Mouse (Mus musculus): ENCODE measurements at regions not wholly inside any gene's neighbourhood (a gene's known extent, or its start where the extent isn't known, plus 50 kb on each side); places are given as distances from the start of the nearest gene placed in this dataset.
A peak's percentile ranks its signal among the peaks of the same experiment; 100 is the strongest.

DNA sequence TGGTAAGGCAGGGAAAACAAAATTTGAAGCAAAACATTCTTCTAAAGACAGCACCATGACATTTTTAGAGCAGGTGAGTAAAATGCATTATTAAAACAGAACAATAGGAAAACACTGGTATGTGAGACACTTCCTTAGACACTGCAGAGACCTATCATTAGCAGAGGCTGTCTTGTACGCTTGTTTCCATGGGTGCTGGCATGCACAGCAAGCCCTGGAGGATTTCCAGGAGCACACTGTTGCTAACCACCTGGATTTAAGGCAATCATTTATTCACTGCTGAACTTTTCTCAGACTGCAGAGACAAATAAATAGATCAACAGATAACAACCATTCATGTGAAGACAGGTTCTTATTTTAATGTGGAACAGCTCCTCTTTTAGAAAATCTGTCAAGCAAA lies 127.7 kb downstream of the Pros1 start:
- WGBS = 38% methylated on average over 1 of the region's 1 CpGs
- Histone ChIP-seq H3K27me3 (replicated peaks; ENCODE audit: control insufficient read depth, insufficient read depth, low read length) (no peaks in the 10 kb centered on the region), H3K9me3 (ENCODE audit: control insufficient read depth, low read length) (no peaks in the 10 kb centered on the region)

DNA sequence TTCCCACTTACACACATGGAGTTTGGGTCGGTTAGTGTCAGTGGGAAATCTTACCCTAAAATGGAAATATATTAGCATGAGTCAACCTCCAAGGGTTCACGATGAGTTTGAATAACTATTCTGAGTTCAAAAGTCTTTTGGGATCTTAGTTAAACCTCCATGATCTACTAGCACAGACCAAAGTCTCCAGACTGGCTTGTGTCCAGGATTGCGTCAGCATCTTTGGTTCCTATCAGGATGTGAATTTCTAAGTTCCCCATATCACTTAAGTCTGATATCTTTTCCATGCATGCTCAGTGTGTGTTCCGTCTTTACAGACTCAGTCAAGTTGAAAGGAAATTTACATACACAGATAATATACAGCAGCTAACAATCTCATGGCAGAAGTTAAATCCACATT lies 128.5 kb downstream of the Pros1 start:
- Histone ChIP-seq H3K27me3 (replicated peaks; ENCODE audit: control insufficient read depth, insufficient read depth, low read length) (no peaks in the 10 kb centered on the region), H3K36me3 (ENCODE audit: control insufficient read depth, insufficient read depth) (no peaks in the 10 kb centered on the region), H3K27ac (ENCODE audit: low read length) (no peak overlapping the region), H3K9me3 (ENCODE audit: control insufficient read depth, low read length) (no peaks in the 10 kb centered on the region), H3K4me2 (ENCODE audit: low read length) (no peak overlapping the region), H3K4me3 (replicated peaks; ENCODE audit: low read length) (no peak overlapping the region), H3K9ac (replicated peaks; ENCODE audit: low read depth, low read length) (no peak overlapping the region), H3K4me1 (replicated peaks; ENCODE audit: control insufficient read depth, insufficient read depth, low read length) (no peaks in the 10 kb centered on the region)
- no peak for ATAC-seq
- 75% methylated on average over 4 of the region's 4 CpGs for WGBS

More for the DNA sequence above, 127.7 kb downstream of the Pros1 start:
- Histone ChIP-seq H3K4me3 (replicated peaks; ENCODE audit: low read length) (no peak overlapping the region), H3K27ac (ENCODE audit: low read length) (no peak overlapping the region), H3K36me3 (ENCODE audit: control insufficient read depth, insufficient read depth) (no peaks in the 10 kb centered on the region), H3K9ac (replicated peaks; ENCODE audit: low read depth, low read length) (no peak overlapping the region), H3K4me1 (replicated peaks; ENCODE audit: control insufficient read depth, insufficient read depth, low read length) (no peaks in the 10 kb centered on the region), H3K4me2 (ENCODE audit: low read length) (no peak overlapping the region)
- ATAC-seq = no peak; the same call in 1 of the 2 replicates

DNA sequence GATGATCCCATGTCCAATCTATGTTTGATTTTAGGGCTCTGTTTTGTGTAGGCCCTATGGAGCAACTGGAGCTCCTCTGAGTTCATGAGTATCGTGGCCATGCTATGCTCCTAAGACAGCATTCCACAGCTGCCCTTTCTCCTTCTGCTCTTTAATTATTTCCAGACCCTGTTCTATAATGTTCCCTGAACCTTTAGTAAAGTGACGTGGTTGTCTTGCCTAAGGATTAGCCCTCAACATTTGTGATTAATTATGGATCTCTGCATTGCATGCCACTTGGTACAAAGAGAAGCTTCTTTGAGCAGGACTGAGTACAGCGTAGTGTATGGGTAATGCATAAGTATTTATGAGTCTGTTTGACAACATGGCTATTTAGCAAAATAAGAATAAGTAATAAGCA lies 141.4 kb downstream of the Pros1 start:
- H3K4me1 ChIP-seq (replicated peaks; ENCODE audit: control insufficient read depth, insufficient read depth, low read length) = no peaks in the 10 kb centered on the region
- 90% methylated on average over 3 of the region's 3 CpGs for WGBS

DNA sequence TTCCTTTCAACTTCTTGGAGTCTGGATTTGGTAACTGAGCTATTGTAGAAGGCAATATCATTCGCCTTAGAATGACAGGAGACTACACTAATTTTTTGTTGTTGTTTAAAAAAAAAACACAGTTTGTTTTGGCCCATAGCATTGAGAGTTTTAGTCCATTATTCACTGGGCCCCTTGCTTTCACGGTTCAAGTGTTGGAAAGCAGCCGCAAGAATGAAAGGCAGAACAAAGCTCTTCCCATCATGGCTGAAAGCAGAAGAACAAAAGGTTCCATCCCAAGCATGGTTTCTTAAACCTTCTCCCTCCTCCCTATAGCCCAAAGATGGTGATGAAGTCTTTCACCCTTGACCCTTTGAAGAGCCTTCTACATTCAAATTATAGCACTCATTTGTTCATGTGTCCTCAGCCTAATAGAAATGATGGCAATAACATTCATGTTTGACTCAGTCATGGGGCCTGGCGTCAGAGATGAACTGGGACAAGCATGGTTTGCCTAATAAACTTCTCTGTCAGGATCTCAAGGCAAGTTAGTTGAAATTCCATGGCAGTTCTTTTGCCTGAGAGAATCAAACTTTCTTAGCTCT lies 157.1 kb downstream of the Pros1 start:
- WGBS = 19% methylated on average over 4 of the region's 4 CpGs

More for the DNA sequence above, 141.4 kb downstream of the Pros1 start:
- Histone ChIP-seq H3K4me2 (ENCODE audit: low read length) (no peak overlapping the region), H3K27ac (ENCODE audit: low read length) (no peak overlapping the region), H3K4me3 (replicated peaks; ENCODE audit: low read length) (no peak overlapping the region), H3K9me3 (ENCODE audit: control insufficient read depth, low read length) (no peaks in the 10 kb centered on the region), H3K27me3 (replicated peaks; ENCODE audit: control insufficient read depth, insufficient read depth, low read length) (no peaks in the 10 kb centered on the region), H3K9ac (replicated peaks; ENCODE audit: low read depth, low read length) (no peak overlapping the region), H3K36me3 (ENCODE audit: control insufficient read depth, insufficient read depth) (no peaks in the 10 kb centered on the region)
- ATAC-seq = no peak

DNA sequence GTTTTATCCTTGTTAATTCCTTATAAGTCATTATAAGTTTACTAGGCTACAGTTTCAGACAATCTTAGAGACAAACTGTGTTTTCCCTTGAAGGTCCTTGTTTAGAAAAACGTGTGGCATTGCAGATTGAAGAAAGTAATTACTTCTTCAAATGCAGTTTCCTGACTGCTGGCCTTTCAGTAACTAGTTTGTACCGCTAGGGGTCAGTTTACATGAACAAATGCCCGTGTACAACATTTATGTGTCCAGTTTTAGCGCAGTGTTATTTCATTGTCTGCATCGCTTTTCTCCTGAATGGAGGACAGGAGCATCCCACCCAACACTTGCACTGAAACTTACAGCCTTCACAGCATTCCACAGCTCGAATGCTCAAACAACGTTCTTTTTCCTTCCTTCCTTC lies 160.3 kb downstream of the Pros1 start:
- Histone ChIP-seq H3K27ac (ENCODE audit: low read length) (no peak overlapping the region), H3K9me3 (ENCODE audit: control insufficient read depth, low read length) (no peaks in the 10 kb centered on the region), H3K4me3 (replicated peaks; ENCODE audit: low read length) (no peak overlapping the region), H3K4me2 (ENCODE audit: low read length) (no peak overlapping the region), H3K36me3 (ENCODE audit: control insufficient read depth, insufficient read depth) (no peaks in the 10 kb centered on the region), H3K27me3 (replicated peaks; ENCODE audit: control insufficient read depth, insufficient read depth, low read length) (no peaks in the 10 kb centered on the region), H3K4me1 (replicated peaks; ENCODE audit: control insufficient read depth, insufficient read depth, low read length) (no peaks in the 10 kb centered on the region), H3K9ac (replicated peaks; ENCODE audit: low read depth, low read length) (no peak overlapping the region)
- 41% methylated on average over 7 of the region's 7 CpGs for WGBS
- ATAC-seq = no peak

More for the DNA sequence above, 157.1 kb downstream of the Pros1 start:
- no peaks in the 10 kb centered on the region for H3K9me3 ChIP-seq (ENCODE audit: control insufficient read depth, low read length)
- no peaks in the 10 kb centered on the region for H3K36me3 ChIP-seq (ENCODE audit: control insufficient read depth, insufficient read depth)
- no peak overlapping the region for H3K4me2 ChIP-seq (ENCODE audit: low read length)
- no peak for ATAC-seq
- H3K4me3 ChIP-seq (replicated peaks; ENCODE audit: low read length) = no peak overlapping the region
- H3K27me3 ChIP-seq (replicated peaks; ENCODE audit: control insufficient read depth, insufficient read depth, low read length) = no peaks in the 10 kb centered on the region
- H3K27ac ChIP-seq (ENCODE audit: low read length) = no peak overlapping the region
- H3K9ac ChIP-seq (replicated peaks; ENCODE audit: low read depth, low read length) = no peak overlapping the region
- H3K4me1 ChIP-seq (replicated peaks; ENCODE audit: control insufficient read depth, insufficient read depth, low read length) = no peaks in the 10 kb centered on the region

DNA sequence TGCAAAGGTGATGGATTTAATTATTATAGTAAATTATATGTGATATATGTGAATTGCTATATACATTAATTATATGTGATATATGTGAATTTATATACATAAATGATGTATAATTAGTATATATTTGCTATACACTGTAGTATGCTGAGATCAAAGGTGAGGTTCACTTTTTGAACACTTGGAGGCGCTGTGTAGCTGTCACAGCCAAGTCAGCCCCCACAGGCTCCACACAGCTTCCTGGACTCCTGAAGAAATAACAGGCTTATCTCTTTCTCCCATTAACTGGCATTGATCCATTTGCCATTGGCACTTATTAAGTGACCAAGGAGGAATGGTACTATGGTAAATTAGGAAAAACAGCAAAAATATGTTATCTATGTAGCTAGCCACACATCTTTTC lies 162.0 kb downstream of the Pros1 start:
- no peaks in the 10 kb centered on the region for H3K27me3 ChIP-seq (replicated peaks; ENCODE audit: control insufficient read depth, insufficient read depth, low read length)
- no peak overlapping the region for H3K27ac ChIP-seq (ENCODE audit: low read length)
- no peaks in the 10 kb centered on the region for H3K36me3 ChIP-seq (ENCODE audit: control insufficient read depth, insufficient read depth)
- H3K4me3 ChIP-seq (replicated peaks; ENCODE audit: low read length) = no peak overlapping the region
- H3K9me3 ChIP-seq (ENCODE audit: control insufficient read depth, low read length) = no peaks in the 10 kb centered on the region
- peak; percentile 43; the same call in 1 of the 2 replicates for ATAC-seq
- no peak overlapping the region for H3K9ac ChIP-seq (replicated peaks; ENCODE audit: low read depth, low read length)
- WGBS = 50% methylated on average over 1 of the region's 1 CpGs
- no peaks in the 10 kb centered on the region for H3K4me1 ChIP-seq (replicated peaks; ENCODE audit: control insufficient read depth, insufficient read depth, low read length)
- H3K4me2 ChIP-seq (ENCODE audit: low read length) = no peak overlapping the region

DNA sequence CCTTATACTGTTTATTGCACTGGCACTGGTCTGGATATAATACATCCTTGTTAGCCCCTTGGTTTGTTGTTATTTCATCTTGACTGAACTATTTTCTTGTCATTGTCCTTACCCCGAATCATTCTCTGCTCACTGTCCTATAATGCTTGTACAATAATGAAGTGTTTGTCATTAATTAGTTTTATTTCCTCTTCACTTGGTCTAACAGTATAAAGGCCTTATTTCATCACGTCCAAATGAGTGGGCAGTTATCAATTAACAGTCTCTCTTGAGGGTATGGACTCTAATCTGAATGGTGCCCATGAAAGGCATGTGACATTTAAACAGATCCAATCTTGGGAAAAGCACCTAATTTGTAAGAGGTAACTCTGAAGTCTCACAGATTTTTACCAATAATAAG lies 162.6 kb downstream of the Pros1 start:
- ATAC-seq = no peak
- Histone ChIP-seq H3K4me2 (ENCODE audit: low read length) (no peak overlapping the region), H3K9me3 (ENCODE audit: control insufficient read depth, low read length) (no peaks in the 10 kb centered on the region), H3K27ac (ENCODE audit: low read length) (no peak overlapping the region), H3K27me3 (replicated peaks; ENCODE audit: control insufficient read depth, insufficient read depth, low read length) (no peaks in the 10 kb centered on the region), H3K36me3 (ENCODE audit: control insufficient read depth, insufficient read depth) (no peaks in the 10 kb centered on the region), H3K4me1 (replicated peaks; ENCODE audit: control insufficient read depth, insufficient read depth, low read length) (no peaks in the 10 kb centered on the region), H3K9ac (replicated peaks; ENCODE audit: low read depth, low read length) (no peak overlapping the region), H3K4me3 (replicated peaks; ENCODE audit: low read length) (no peak overlapping the region)
- 21% methylated on average over 2 of the region's 2 CpGs for WGBS

DNA sequence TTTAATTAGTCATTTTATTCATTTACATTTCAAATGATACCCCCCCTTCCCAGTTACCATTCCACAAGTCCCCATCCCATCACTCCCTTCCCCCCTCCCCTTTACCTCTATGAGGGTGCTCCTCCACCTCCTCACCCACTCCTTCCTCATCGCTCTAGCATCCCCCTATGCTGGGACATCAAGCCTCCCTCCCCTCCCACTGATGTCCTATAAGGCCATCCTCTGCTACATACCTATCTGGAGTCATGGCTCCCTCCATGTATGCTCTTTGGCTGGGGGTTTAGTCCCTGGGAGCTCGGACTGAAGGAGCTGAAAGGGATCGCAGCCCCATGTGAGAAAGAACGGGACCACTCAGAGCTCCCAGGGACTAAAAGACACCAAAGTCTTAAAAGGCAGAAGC lies 176.3 kb downstream of the Pros1 start:
- Histone ChIP-seq H3K9me3 (ENCODE audit: control insufficient read depth, low read length) (peaks cover 3% of the 10 kb centered on the region), H3K27ac (ENCODE audit: low read length) (peak overlapping the region; percentile 42; the same call in 1 of the 2 replicates), H3K4me3 (replicated peaks; ENCODE audit: low read length) (no peak overlapping the region), H3K9ac (replicated peaks; ENCODE audit: low read depth, low read length) (no peak overlapping the region), H3K4me2 (ENCODE audit: low read length) (peak overlapping the region; percentile 3), H3K36me3 (ENCODE audit: control insufficient read depth, insufficient read depth) (no peaks in the 10 kb centered on the region), H3K27me3 (replicated peaks; ENCODE audit: control insufficient read depth, insufficient read depth, low read length) (no peaks in the 10 kb centered on the region), H3K4me1 (replicated peaks; ENCODE audit: control insufficient read depth, insufficient read depth, low read length) (peaks cover 11% of the 10 kb centered on the region)
- peak; percentile 38; the same call in 1 of the 2 replicates for ATAC-seq
- WGBS = 45% methylated on average over 4 of the region's 4 CpGs

DNA sequence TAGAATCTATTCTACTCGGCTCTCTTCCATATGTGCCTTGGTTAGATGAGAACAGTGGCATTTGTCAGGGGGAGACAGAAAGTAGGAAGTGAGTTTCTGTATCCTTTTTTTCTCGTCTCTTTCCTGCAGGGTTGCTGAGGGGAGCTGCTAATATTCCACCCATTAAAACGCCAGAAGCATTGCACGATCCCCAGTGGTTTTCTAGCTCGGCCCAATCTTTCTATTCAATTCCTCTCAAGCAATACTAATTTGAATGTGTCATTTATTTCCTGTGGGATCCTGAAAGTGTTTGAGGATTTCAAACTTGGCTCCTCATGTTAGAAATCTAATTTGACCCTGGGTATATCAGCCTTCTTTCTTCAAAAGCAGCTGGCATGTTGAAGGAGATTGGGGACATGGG lies 176.9 kb downstream of the Pros1 start:
- Histone ChIP-seq H3K4me2 (ENCODE audit: low read length) (peak overlapping the region; percentile 3), H3K4me3 (replicated peaks; ENCODE audit: low read length) (no peak overlapping the region), H3K27me3 (replicated peaks; ENCODE audit: control insufficient read depth, insufficient read depth, low read length) (no peaks in the 10 kb centered on the region), H3K27ac (ENCODE audit: low read length) (no peak overlapping the region), H3K9me3 (ENCODE audit: control insufficient read depth, low read length) (peaks cover 3% of the 10 kb centered on the region), H3K4me1 (replicated peaks; ENCODE audit: control insufficient read depth, insufficient read depth, low read length) (peaks cover 11% of the 10 kb centered on the region), H3K9ac (replicated peaks; ENCODE audit: low read depth, low read length) (no peak overlapping the region), H3K36me3 (ENCODE audit: control insufficient read depth, insufficient read depth) (no peaks in the 10 kb centered on the region)
- peak; percentile 71 for ATAC-seq
- WGBS = 9% methylated on average over 5 of the region's 5 CpGs

DNA sequence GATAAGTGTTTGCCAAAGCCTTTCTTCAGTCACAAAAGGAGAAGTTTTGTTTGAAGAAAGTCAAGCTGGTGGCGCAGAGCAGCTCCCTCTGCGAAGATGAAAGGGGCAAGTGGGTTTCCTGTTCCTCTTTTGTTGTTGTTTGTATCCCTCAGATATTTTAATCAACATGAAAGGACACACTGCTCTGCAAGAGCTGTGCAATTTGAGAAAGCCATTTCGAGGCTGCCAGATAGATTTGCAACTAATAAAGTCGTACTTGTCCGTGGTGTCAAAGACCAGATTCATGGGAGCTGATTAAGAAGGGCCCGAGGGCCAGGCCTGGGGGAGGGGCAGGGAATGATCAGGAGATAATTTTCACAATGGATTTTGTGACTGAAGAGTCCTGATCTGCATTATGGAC lies 177.7 kb downstream of the Pros1 start:
- Histone ChIP-seq H3K9ac (replicated peaks; ENCODE audit: low read depth, low read length) (no peak overlapping the region), H3K4me3 (replicated peaks; ENCODE audit: low read length) (no peak overlapping the region), H3K4me2 (ENCODE audit: low read length) (no peak overlapping the region), H3K27me3 (replicated peaks; ENCODE audit: control insufficient read depth, insufficient read depth, low read length) (no peaks in the 10 kb centered on the region), H3K9me3 (ENCODE audit: control insufficient read depth, low read length) (peaks cover 3% of the 10 kb centered on the region), H3K4me1 (replicated peaks; ENCODE audit: control insufficient read depth, insufficient read depth, low read length) (peaks cover 11% of the 10 kb centered on the region), H3K36me3 (ENCODE audit: control insufficient read depth, insufficient read depth) (no peaks in the 10 kb centered on the region), H3K27ac (ENCODE audit: low read length) (no peak overlapping the region)
- 9% methylated on average over 6 of the region's 6 CpGs for WGBS
- 0 out of 2 replicates have a peak, but pooled peaks have one; percentile 28 for ATAC-seq

Measured in forebrain, embryonic 16.5 days (tissue).